Mouse (Mus musculus) monocyte, adult 2 months (primary cell): ENCODE results near the gene Clec1a.
A peak's percentile ranks its signal among the peaks of the same experiment; 100 is the strongest.

Source experiments
- DNase-seq, 2 experiments: peaks; one replicate each; pipeline ENCODE4 v3.0.0; 2022; ENCODE audit warnings: low spot score in 2 of 2, low read depth in 1 of 2

Clec1a gene

GRCm38 (mm10) chr6:129407324-129407723 is 44.5 kb downstream of the Clec1a start:
- peak; percentile 12 to 20 for DNase-seq

- no peak for DNase-seq
These were observed 45.8 kb downstream of the Clec1a start for GRCm38 (mm10) chr6:129405999-129406398.

- DNase-seq = no peak
These were observed 48.4 kb downstream of the Clec1a start for GRCm38 (mm10) chr6:129403391-129403790.

GRCm38 (mm10) chr6:129402404-129402803 is 49.4 kb downstream of the Clec1a start:
- no peak for DNase-seq

- no peak for DNase-seq
These were observed 51.9 kb downstream of the Clec1a start for GRCm38 (mm10) chr6:129399945-129400344.

- DNase-seq = no peak
These were observed 54.8 kb downstream of the Clec1a start, which contains the start of gene Clec1b for GRCm38 (mm10) chr6:129396997-129397396. TSS of gene Clec1b (plus strand) at chr6:129397297.

GRCm38 (mm10) chr6:129393732-129394131 is 58.1 kb downstream of the Clec1a start:
- DNase-seq = no peak

- no peak for DNase-seq
These were observed 58.6 kb downstream of the Clec1a start for GRCm38 (mm10) chr6:129393087-129393720.

GRCm38 (mm10) chr6:129385774-129386173 is 66.0 kb downstream of the Clec1a start, which contains the start of gene Clec12b:
TSS of gene Clec12b (minus strand) at chr6:129385874.
- DNase-seq = no peak

- DNase-seq = no peak
These were observed 66.8 kb downstream of the Clec1a start for GRCm38 (mm10) chr6:129385000-129385399.

- no peak for DNase-seq
These were observed 68.3 kb downstream of the Clec1a start for GRCm38 (mm10) chr6:129383466-129383865.

- no peak for DNase-seq
These were observed 70.1 kb downstream of the Clec1a start for GRCm38 (mm10) chr6:129381736-129382135.

- DNase-seq = no peak
These were observed 71.3 kb downstream of the Clec1a start for GRCm38 (mm10) chr6:129380454-129380853.

GRCm38 (mm10) chr6:129374937-129375471 is 76.8 kb downstream of the Clec1a start:
- no peak for DNase-seq
